Mouse (Mus musculus): ENCODE measurements around the gene Rora. TPM values are rescaled to one million over a fixed set of nuclear protein-coding genes. Genes with fewer than 3 reads are reported as not detected.

The Rora gene
- polyA plus RNA-seq, 1 experiment from 2014 or later: 6.0 TPM

DNA sequence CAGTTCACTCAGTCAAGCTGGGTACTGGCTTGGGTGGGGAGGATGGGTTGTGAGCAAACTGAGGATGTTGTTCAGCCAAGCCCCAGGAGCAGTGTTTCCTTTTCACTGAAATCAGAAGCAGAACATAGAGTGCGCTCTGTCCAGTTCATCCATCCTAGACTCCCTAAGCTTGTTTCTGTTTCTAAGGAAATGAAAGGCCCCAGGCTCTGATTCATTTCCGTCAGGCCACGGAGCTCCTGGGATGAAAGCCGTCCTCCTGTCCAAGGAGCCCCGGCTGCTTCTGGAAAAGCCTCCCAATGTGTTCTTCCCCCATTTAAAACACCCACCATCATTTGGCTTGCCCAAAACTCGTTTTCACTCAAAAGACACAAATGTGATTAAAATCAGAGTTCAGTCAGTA, 589.0 kb downstream of the Rora start:
- no peak overlapping the region for H3K27ac ChIP-seq (replicated peaks)
- no peak overlapping the region for H3K9ac ChIP-seq
- no peaks in the 10 kb centered on the region for H3K9me3 ChIP-seq (replicated peaks)
- ATAC-seq (ENCODE audit: insufficient read depth): no peak
- H3K4me1 ChIP-seq (replicated peaks): no peaks in the 10 kb centered on the region; the same call in 1 of the 2 replicates
- no peak overlapping the region for H3K4me3 ChIP-seq (replicated peaks)
- no peak overlapping the region for H3K4me2 ChIP-seq
- no peaks in the 10 kb centered on the region for H3K27me3 ChIP-seq
- no peaks in the 10 kb centered on the region for H3K36me3 ChIP-seq (replicated peaks)
- WGBS (ENCODE audit: insufficient replicate concordance): 55% methylated on average over 6 of the region's 6 CpGs

DNA sequence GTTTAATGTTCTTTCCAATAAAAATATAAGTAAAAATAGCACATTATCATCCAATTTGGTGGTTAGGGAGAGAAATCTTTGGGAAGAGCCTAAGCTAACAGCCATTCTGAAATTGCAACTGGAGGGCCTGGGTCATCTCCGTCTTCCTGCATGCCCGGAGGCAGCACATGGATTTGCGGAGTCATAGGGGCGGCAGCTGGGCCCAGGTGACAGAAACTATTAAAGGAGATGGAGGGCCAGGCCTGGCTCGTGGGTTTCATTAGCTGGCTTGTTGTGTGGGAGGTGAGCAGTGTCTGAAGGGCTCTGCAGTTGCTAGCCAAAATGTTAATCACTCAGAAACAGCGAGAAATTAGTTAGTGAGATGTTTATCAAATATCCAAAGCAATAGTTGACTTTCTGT, 590.0 kb downstream of the Rora start:
- Histone ChIP-seq H3K36me3 (replicated peaks) (no peaks in the 10 kb centered on the region), H3K4me1 (replicated peaks) (no peaks in the 10 kb centered on the region; the same call in 1 of the 2 replicates), H3K9ac (no peak overlapping the region), H3K9me3 (replicated peaks) (no peaks in the 10 kb centered on the region), H3K27me3 (no peaks in the 10 kb centered on the region), H3K4me2 (no peak overlapping the region), H3K4me3 (replicated peaks) (no peak overlapping the region), H3K27ac (replicated peaks) (no peak overlapping the region)
- WGBS (ENCODE audit: insufficient replicate concordance): 55% methylated on average over 6 of the region's 6 CpGs
- ATAC-seq (ENCODE audit: insufficient read depth): no peak

DNA sequence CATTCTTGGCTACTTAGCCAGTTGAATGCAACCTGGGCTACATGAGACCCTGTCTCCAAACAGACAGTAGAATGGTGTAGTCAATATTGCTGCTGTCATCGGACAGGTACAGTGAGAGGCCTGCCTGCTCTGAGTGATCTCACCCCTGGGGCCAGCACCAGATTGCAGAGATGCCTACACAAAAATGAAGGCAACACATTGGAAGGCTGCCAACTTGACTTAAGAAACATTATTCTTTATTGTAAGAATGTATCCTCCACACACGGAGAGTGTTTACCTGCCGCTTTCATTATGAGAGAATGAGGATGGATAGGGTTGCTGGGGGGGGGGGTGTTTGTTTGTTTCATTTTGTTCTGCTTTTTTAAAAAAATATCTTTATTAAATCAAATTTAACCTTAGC, 592.6 kb downstream of the Rora start:
- 66% methylated on average over 3 of the region's 3 CpGs for WGBS (ENCODE audit: insufficient replicate concordance)
- H3K36me3 ChIP-seq (replicated peaks): no peaks in the 10 kb centered on the region
- no peak overlapping the region for H3K4me3 ChIP-seq (replicated peaks)
- no peaks in the 10 kb centered on the region for H3K9me3 ChIP-seq (replicated peaks)
- no peak overlapping the region for H3K27ac ChIP-seq (replicated peaks)
- no peaks in the 10 kb centered on the region; the same call in 1 of the 2 replicates for H3K4me1 ChIP-seq (replicated peaks)
- no peak overlapping the region for H3K9ac ChIP-seq
- ATAC-seq (ENCODE audit: insufficient read depth): no peak
- H3K4me2 ChIP-seq: no peak overlapping the region
- no peaks in the 10 kb centered on the region for H3K27me3 ChIP-seq

DNA sequence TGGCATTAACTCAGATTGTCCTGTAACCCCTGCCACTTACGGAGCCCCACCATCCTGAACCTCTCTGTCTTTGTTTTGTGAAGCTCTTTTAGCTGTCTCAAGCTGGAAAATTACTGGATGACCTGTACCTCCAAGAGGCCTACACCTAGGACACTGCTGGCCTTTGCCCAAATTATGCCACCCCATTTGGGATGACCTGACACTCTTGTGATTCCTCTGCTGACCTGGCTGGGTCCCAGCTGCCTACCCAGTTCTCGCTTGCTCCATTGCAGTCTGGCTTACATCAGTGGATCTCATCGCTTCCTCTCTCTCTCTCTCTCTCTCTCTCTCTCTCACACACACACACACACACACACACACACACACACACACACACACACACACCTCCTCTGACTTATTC, 596.0 kb downstream of the Rora start:
- Histone ChIP-seq H3K4me1 (replicated peaks) (no peaks in the 10 kb centered on the region), H3K36me3 (replicated peaks) (no peaks in the 10 kb centered on the region), H3K27me3 (no peaks in the 10 kb centered on the region), H3K9ac (no peak overlapping the region), H3K9me3 (replicated peaks) (no peaks in the 10 kb centered on the region), H3K27ac (replicated peaks) (no peak overlapping the region), H3K4me2 (no peak overlapping the region), H3K4me3 (replicated peaks) (no peak overlapping the region)
- no peak for ATAC-seq (ENCODE audit: insufficient read depth)
- WGBS (ENCODE audit: insufficient replicate concordance): 53% methylated on average over 3 of the region's 3 CpGs

DNA sequence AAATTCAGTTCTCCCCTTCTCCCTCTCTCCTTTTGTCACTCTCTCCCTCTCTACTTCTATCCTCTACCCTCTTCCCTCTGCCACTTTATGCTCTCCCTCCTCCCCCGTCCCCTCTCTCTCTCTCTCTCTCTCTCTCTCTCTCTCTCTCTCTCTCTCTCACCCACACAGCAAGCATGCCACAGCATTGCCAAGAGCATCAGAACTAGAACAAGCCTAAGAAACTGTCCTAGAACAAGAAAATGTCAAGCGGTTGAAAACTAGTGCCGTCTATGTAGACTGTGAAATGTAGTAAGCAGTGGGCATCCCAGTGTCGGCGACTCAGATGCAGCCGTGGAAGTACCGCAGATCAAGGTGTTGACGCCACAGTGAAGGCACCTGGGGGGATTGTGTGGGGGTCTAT, 596.7 kb downstream of the Rora start:
- Histone ChIP-seq H3K4me2 (no peak overlapping the region), H3K27ac (replicated peaks) (no peak overlapping the region), H3K27me3 (no peaks in the 10 kb centered on the region), H3K9ac (no peak overlapping the region), H3K4me3 (replicated peaks) (no peak overlapping the region), H3K36me3 (replicated peaks) (no peaks in the 10 kb centered on the region), H3K9me3 (replicated peaks) (no peaks in the 10 kb centered on the region), H3K4me1 (replicated peaks) (no peaks in the 10 kb centered on the region)
- ATAC-seq (ENCODE audit: insufficient read depth): no peak
- 76% methylated on average over 8 of the region's 8 CpGs for WGBS (ENCODE audit: insufficient replicate concordance)

DNA sequence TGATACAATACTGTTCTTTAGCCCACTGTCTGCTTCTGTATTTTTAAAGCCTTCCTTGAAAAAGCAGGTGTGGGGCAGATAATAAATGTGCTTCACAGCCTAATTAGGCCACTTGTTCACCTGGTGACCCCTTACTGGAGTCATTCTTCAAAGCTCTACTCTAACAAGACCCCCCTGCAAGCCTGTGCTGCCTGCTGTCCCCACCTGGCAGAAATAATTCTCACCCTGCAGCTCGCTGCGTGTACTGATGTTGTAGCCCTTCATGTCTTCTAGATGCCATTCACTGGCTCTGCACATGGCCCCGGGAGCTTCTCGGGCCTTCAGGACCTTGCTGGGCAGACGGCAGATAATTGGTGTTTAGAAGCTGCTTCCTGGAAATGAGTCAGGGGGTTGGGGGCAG, 604.9 kb downstream of the Rora start:
- H3K4me3 ChIP-seq (replicated peaks): no peak overlapping the region
- H3K27me3 ChIP-seq: no peaks in the 10 kb centered on the region
- no peaks in the 10 kb centered on the region for H3K36me3 ChIP-seq (replicated peaks)
- no peak overlapping the region for H3K9ac ChIP-seq
- no peaks in the 10 kb centered on the region for H3K9me3 ChIP-seq (replicated peaks)
- 76% methylated on average over 5 of the region's 5 CpGs for WGBS (ENCODE audit: insufficient replicate concordance)
- H3K4me2 ChIP-seq: no peak overlapping the region
- ATAC-seq (ENCODE audit: insufficient read depth): no peak
- no peaks in the 10 kb centered on the region for H3K4me1 ChIP-seq (replicated peaks)
- no peak overlapping the region for H3K27ac ChIP-seq (replicated peaks)

DNA sequence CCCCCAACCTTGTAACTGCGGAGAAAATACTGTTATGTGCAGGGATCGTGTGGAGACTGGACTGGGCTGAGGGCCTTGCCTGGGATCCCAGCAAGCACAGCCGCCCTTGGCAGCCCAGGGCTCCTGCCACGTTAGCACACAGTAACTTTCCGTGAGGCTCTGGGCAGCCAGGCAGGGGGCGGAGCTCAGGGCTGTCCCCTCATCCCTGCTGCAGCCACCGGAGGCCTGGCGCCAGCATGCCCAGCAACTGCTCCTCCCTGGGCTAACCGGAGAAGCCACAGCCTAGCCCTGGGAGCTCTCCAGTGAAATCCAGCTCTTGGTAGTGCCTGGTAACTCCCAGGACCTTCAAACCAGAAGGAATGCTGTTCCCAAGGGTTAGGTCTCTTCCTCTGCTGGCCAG, 605.8 kb downstream of the Rora start:
- H3K27me3 ChIP-seq: no peaks in the 10 kb centered on the region
- no peak overlapping the region for H3K9ac ChIP-seq
- no peaks in the 10 kb centered on the region for H3K36me3 ChIP-seq (replicated peaks)
- no peak overlapping the region for H3K27ac ChIP-seq (replicated peaks)
- ATAC-seq (ENCODE audit: insufficient read depth): no peak
- H3K9me3 ChIP-seq (replicated peaks): no peaks in the 10 kb centered on the region
- no peaks in the 10 kb centered on the region for H3K4me1 ChIP-seq (replicated peaks)
- no peak overlapping the region for H3K4me3 ChIP-seq (replicated peaks)
- 27% methylated on average over 9 of the region's 9 CpGs for WGBS (ENCODE audit: insufficient replicate concordance)
- no peak overlapping the region for H3K4me2 ChIP-seq

DNA sequence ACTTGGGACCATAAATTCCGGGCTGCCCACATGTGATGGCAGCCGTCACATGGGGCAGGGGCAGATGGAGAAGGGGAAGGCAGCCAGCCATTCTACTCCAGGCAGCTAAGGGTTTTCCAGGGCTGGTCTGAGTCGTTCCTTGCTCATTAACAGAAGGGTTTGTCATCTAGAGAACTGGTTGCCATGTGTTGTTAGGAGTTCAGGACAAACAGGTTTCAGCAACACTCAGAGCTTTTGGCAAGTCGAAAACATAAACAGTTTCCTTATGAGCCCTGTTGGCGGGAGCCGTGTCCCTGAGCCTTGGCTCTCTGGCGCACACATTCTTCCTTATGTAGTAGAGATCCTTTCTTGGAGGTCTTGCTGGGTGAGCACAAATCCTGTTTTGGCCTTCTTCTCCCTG, 611.6 kb downstream of the Rora start:
- no peak overlapping the region for H3K4me2 ChIP-seq
- no peaks in the 10 kb centered on the region for H3K4me1 ChIP-seq (replicated peaks)
- H3K9ac ChIP-seq: no peak overlapping the region
- no peaks in the 10 kb centered on the region for H3K9me3 ChIP-seq (replicated peaks)
- WGBS (ENCODE audit: insufficient replicate concordance): 60% methylated on average over 7 of the region's 7 CpGs
- no peak overlapping the region for H3K4me3 ChIP-seq (replicated peaks)
- H3K36me3 ChIP-seq (replicated peaks): no peaks in the 10 kb centered on the region
- ATAC-seq (ENCODE audit: insufficient read depth): no peak
- H3K27me3 ChIP-seq: no peaks in the 10 kb centered on the region
- H3K27ac ChIP-seq (replicated peaks): no peak overlapping the region

DNA sequence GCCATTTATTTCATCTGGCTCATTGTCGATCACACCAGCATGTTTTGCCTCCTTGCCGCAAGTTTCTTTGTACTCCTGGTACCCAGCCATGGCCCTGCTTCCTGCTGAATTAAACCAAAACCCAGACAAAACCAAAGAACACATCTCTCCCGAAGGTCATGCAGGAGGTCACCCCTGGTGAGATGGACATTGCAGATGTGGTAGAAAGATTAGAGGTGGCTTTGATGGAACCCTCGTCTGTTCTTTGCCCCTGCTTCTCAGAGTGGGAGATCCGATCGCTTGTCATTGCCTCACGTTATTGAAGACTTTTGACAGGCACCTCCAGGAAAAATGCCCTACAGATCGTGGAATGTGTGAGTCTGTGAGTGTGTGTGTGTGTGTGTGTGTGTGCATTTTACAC, 616.8 kb downstream of the Rora start:
- no peaks in the 10 kb centered on the region for H3K27me3 ChIP-seq
- WGBS (ENCODE audit: insufficient replicate concordance): 58% methylated on average over 8 of the region's 8 CpGs

DNA sequence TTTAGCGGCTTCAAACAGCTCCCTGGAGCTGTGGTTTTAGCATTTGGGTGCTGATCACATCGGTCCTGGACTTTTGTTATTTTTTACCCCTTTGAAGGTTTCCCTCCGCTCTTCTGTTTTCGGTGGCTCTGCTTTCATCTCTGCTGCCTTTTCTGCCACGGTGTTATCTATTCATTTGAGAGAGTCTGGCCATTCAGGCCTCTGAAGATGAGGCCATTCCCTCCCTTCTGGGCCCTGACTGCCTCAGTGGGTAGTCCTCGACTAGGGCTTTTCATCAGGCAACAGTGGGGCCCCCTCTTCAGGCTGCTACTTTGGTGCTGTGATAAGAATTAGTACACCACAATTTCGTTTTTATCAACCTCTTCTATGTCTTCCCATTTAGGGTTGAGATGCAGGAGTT, 617.3 kb downstream of the Rora start:
- Histone ChIP-seq H3K9me3 (replicated peaks) (no peaks in the 10 kb centered on the region), H3K9ac (no peak overlapping the region), H3K4me1 (replicated peaks) (no peaks in the 10 kb centered on the region), H3K27ac (replicated peaks) (no peak overlapping the region), H3K4me3 (replicated peaks) (no peak overlapping the region), H3K27me3 (no peaks in the 10 kb centered on the region), H3K4me2 (no peak overlapping the region), H3K36me3 (replicated peaks) (no peaks in the 10 kb centered on the region)
- WGBS (ENCODE audit: insufficient replicate concordance): 32% methylated on average over 7 of the region's 7 CpGs
- ATAC-seq (ENCODE audit: insufficient read depth): no peak

More for the DNA sequence above, 616.8 kb downstream of the Rora start:
- no peaks in the 10 kb centered on the region for H3K36me3 ChIP-seq (replicated peaks)
- no peak overlapping the region for H3K4me2 ChIP-seq
- H3K4me1 ChIP-seq (replicated peaks): no peaks in the 10 kb centered on the region
- H3K27ac ChIP-seq (replicated peaks): no peak overlapping the region
- no peak overlapping the region for H3K9ac ChIP-seq
- no peak for ATAC-seq (ENCODE audit: insufficient read depth)
- no peaks in the 10 kb centered on the region for H3K9me3 ChIP-seq (replicated peaks)
- no peak overlapping the region for H3K4me3 ChIP-seq (replicated peaks)

DNA sequence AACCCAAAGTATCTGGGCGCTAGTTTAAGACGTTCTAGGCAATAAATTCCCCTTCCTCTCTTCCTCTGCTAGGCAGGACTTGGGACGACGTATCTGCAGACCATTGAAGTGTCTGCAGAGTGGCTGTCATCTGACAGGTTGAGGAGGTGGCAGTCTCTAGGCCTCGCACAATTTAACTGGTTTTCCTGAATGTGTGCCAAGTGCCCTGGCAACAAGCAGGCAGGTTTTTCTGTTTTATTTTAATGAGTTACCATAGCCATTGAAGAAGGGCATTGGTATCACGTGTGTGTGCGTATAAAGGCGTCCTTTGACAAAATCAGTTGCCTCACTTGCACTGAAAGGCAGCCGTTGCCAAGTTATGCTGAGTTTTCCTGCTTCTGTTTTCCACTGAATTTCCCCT, 619.3 kb downstream of the Rora start:
- Histone ChIP-seq H3K4me3 (replicated peaks) (no peak overlapping the region), H3K27me3 (no peaks in the 10 kb centered on the region), H3K9ac (no peak overlapping the region), H3K4me1 (replicated peaks) (no peaks in the 10 kb centered on the region), H3K4me2 (no peak overlapping the region), H3K27ac (replicated peaks) (no peak overlapping the region), H3K36me3 (replicated peaks) (no peaks in the 10 kb centered on the region), H3K9me3 (replicated peaks) (no peaks in the 10 kb centered on the region)
- no peak for ATAC-seq (ENCODE audit: insufficient read depth)
- 59% methylated on average over 9 of the region's 9 CpGs for WGBS (ENCODE audit: insufficient replicate concordance)

DNA sequence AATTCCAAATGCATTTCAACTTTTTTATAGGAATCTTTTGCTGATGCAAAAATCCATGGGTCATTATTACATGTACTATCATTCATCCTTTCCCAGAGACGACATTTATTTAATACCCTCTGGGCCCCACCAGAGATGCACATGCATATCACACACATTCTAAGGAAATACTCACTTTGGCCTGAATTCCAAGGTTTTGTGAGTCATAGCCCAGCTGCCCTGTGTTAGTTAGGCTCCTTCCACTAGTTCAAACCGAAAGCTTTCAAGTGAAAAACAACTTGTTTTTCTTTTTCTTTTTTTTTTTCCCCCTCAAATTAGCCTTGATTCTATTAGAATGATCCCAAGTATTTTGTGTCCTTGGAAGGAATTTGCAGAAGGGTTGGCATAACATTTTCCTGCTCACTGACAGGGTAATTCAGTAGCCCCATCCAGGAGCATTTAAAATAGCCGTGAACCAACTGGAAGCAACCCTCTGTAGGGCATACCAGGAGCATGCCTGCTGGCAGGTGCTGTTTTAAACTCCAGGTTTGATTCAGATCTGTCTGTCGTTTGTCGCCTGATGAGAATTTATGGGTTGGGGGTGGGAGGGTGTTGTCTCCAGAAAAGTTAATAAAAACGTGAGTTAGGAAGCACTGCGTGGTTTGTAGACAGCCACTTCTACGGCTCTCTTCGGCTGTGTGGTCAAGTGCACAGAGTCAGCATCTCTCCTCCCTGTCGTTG, 621.3 kb downstream of the Rora start:
- H3K27ac ChIP-seq (replicated peaks): no peak overlapping the region
- no peaks in the 10 kb centered on the region for H3K4me1 ChIP-seq (replicated peaks)
- H3K9ac ChIP-seq: no peak overlapping the region
- no peaks in the 10 kb centered on the region for H3K27me3 ChIP-seq
- no peaks in the 10 kb centered on the region for H3K36me3 ChIP-seq (replicated peaks)
- no peak for ATAC-seq (ENCODE audit: insufficient read depth)
- H3K4me3 ChIP-seq (replicated peaks): no peak overlapping the region
- WGBS (ENCODE audit: insufficient replicate concordance): 51% methylated on average over 10 of the region's 10 CpGs
- no peaks in the 10 kb centered on the region for H3K9me3 ChIP-seq (replicated peaks)
- H3K4me2 ChIP-seq: no peak overlapping the region

All from liver, embryonic 15.5 days (tissue).